18 mouse cellular contexts compared by ENCODE assay signal in genomic region chr4:12647732-12648131, GRCm38 (mm10).
"Had no signal": no experiment of that assay in that cellular context is flagged by ENCODE, and none has a peak within 500 bp of the region (broad histone marks: within the 10 kb centered on the region; RNA-seq: fewer than 3 reads in every experiment).

No protein-coding gene starts in this region.

- H3K27me3 ChIP-seq: kidney, embryonic 15.5 days; limb, embryonic 12.5 days; liver, embryonic 13.5 days; neural tube, embryonic 13.5 days had no signal

- H3K4me2 ChIP-seq: kidney, embryonic 15.5 days; limb, embryonic 12.5 days; liver, embryonic 13.5 days; neural tube, embryonic 13.5 days had no signal

- H3K4me3 ChIP-seq: kidney, embryonic 15.5 days; limb, embryonic 12.5 days; liver, embryonic 13.5 days; midbrain, embryonic 10.5 days; neural tube, embryonic 13.5 days had no signal

- DNase-seq: kidney, adult 2 months; kidney, postnatal 25 days; layer of hippocampus, adult 9-11 months; layer of hippocampus, postnatal 36 days; liver; liver, embryonic 13.5 days; liver, postnatal 0 days; retina, postnatal 1 day; right cerebral cortex, postnatal 4 days; spleen, adult 18-20 months; thymus, adult 18-20 months; thymus, postnatal 14 days had no signal

- H3K36me3 ChIP-seq: kidney, embryonic 15.5 days; limb, embryonic 12.5 days; liver, embryonic 13.5 days; midbrain, embryonic 10.5 days; neural tube, embryonic 13.5 days had no signal

- H3K4me1 ChIP-seq: limb, embryonic 12.5 days; liver, embryonic 13.5 days; neural tube, embryonic 13.5 days had no signal

- ATAC-seq: intestine, embryonic 16.5 days; liver, postnatal 0 days; midbrain, embryonic 16.5 days had no signal

- H3K9ac ChIP-seq: kidney, embryonic 15.5 days; limb, embryonic 12.5 days; liver, embryonic 13.5 days; liver, postnatal 0 days; neural tube, embryonic 13.5 days had no signal

- H3K9me3 ChIP-seq: kidney, embryonic 15.5 days; limb, embryonic 12.5 days; liver, embryonic 13.5 days; midbrain, embryonic 10.5 days; neural tube, embryonic 13.5 days had no signal

- H3K27ac ChIP-seq: kidney, embryonic 15.5 days; limb, embryonic 12.5 days; liver, embryonic 13.5 days; midbrain, embryonic 10.5 days; neural tube, embryonic 13.5 days had no signal
